In genomic region chr1:123924905-123925304, GRCm38 (mm10) we compare ENCODE assay signal across 16 mouse cellular contexts.
"Had no signal": no experiment of that assay in that cellular context is flagged by ENCODE, and none has a peak within 500 bp of the region (broad histone marks: within the 10 kb centered on the region; RNA-seq: fewer than 3 reads in every experiment).

No protein-coding gene starts in this region.

- H3K4me2 ChIP-seq: neural tube, embryonic 13.5 days; neural tube, embryonic 15.5 days; stomach, embryonic 15.5 days had no signal

- H3K36me3 ChIP-seq: neural tube, embryonic 13.5 days; neural tube, embryonic 15.5 days; stomach, embryonic 15.5 days had no signal

- H3K9ac ChIP-seq: neural tube, embryonic 13.5 days; neural tube, embryonic 15.5 days; stomach, embryonic 15.5 days had no signal

- DNase-seq: retina, postnatal 1 day; right cerebral cortex, adult 18-20 months; right cerebral cortex, postnatal 14 days; right cerebral cortex, postnatal 25 days; right cerebral cortex, postnatal 4 days; spleen, adult 18-20 months; thymus, adult 18-20 months; thymus, adult 2 months; thymus, postnatal 14 days; thymus, postnatal 25 days; thymus, postnatal 36 days; thymus, postnatal 4 days had no signal

- H3K27ac ChIP-seq: neural tube, embryonic 13.5 days; neural tube, embryonic 15.5 days; stomach, embryonic 15.5 days; stomach, postnatal 0 days had no signal

- H3K27me3 ChIP-seq: neural tube, embryonic 13.5 days; neural tube, embryonic 15.5 days; stomach, embryonic 15.5 days had no signal

- H3K9me3 ChIP-seq: neural tube, embryonic 13.5 days; neural tube, embryonic 15.5 days; stomach, embryonic 15.5 days had no signal

- H3K4me1 ChIP-seq: stomach, embryonic 15.5 days had no signal

- H3K4me3 ChIP-seq: neural tube, embryonic 13.5 days; neural tube, embryonic 15.5 days; stomach, embryonic 15.5 days had no signal
